11 mouse cellular contexts compared by ENCODE assay signal in genomic region chr12:26359817-26360216, GRCm38 (mm10). TPM values are rescaled to one million over a fixed set of nuclear protein-coding genes. Genes with fewer than 3 reads are reported as not detected.
DNase-seq lines count a peak whose midpoint lies in the region; ATAC-seq and TF ChIP-seq lines count a peak whose summit lies in the region.
"Had no signal": no experiment of that assay in that cellular context is flagged by ENCODE, and none has a peak within 500 bp of the region (broad histone marks: within the 10 kb centered on the region; RNA-seq: fewer than 3 reads in every experiment).

No protein-coding gene starts in this region.

- TF ChIP-seq POLR2A in brain, embryonic 14.5 days (IDR thresholded peaks at IDR 0.05; ENCODE audit: borderline replicate concordance, extremely low read depth, insufficient read depth, insufficient read length, poor library complexity, severe bottlenecking): no peak

- peak; percentile 19 to 43 for DNase-seq in kidney, adult 8-10 months
- DNase-seq in kidney, adult 11 months: no peak
- DNase-seq in adrenal gland, adult 8-10 months: peak; percentile 23
- peak; percentile 46 for DNase-seq in brain, embryonic 14.5 days (ENCODE audit: low read depth)
- peak; percentile 60 to 71 for DNase-seq in kidney, postnatal 4 days
- no peak for DNase-seq in frontal cortex, postnatal 36 days (ENCODE audit: low spot score in 2 of 2)
- DNase-seq: spleen, adult 18-20 months; thymus, postnatal 36 days had no signal

- no peak for ATAC-seq in inflammation-experienced regulatory T-cells, adult 6 months
- ATAC-seq in frontal cortex, adult (ENCODE audit: low TSS enrichment): no peak
- ATAC-seq: forebrain, embryonic 15.5 days had no signal

- TF ChIP-seq CTCF in brain, embryonic 14.5 days (IDR thresholded peaks at IDR 0.05; ENCODE audit: borderline replicate concordance, extremely low read depth, insufficient read depth, insufficient read length): no peak

RNA-seq across cellular contexts. Expression of gene Rnf144a, which starts 55.2 kb away (rescaled TPM):
- total RNA-seq in adrenal gland, adult 8-10 months (2022): 10 to 100 TPM; 15.8 to 21.4 (median 20.1) TPM
- polyA plus RNA-seq in brain, embryonic 14.5 days (2012; rRNA removed): 24.3 and 28.3 TPM in 2 replicates
- polyA plus RNA-seq in inflammation-experienced regulatory T-cells, adult 6 months (2017; shearing (Covaris generic)): 1 to 10 TPM; 1.3 to 4.6 (median 3.6) TPM

Comparison
In these comparisons a context has a peak if more than half of its experiments do, and no peak if none do; other contexts are left out.
1. DNase-seq: peak in kidney, adult 8-10 months (2 of 2), adrenal gland, adult 8-10 months (single experiment), brain, embryonic 14.5 days (single experiment) and kidney, postnatal 4 days (2 of 2); none in kidney, adult 11 months (single experiment) and frontal cortex, postnatal 36 days (0 of 2).